Mouse (Mus musculus) forebrain, embryonic 13.5 days (tissue): ENCODE measurements at regions not wholly inside any gene's neighbourhood (a gene's known extent, or its start where the extent isn't known, plus 50 kb on each side); places are given as distances from the start of the nearest gene placed in this dataset.

Source experiments
- ATAC-seq: fragments of 200-750 bp; cut with Nextera tagmentation; 2 replicates; pipeline ENCODE4 v1.8.0; 2017
- H3K27ac ChIP-seq: fragments of 300-500 bp; sonication (generic); 2 replicates; pipeline ENCODE4 v1.5.1; 2015; ENCODE audit warnings: inconsistent platforms, mild to moderate bottlenecking, moderate library complexity
- H3K27me3 ChIP-seq: fragments of 300-500 bp; sonication (generic); 2 replicates; pipeline ENCODE4 v1.6.1; 2015; ENCODE audit warnings: mild to moderate bottlenecking, inconsistent platforms
- H3K36me3 ChIP-seq: fragments of 300-500 bp; sonication (generic); 2 replicates; pipeline ENCODE4 v1.6.1; 2015; ENCODE audit warnings: mild to moderate bottlenecking, inconsistent platforms; ENCODE audit not compliant: poor library complexity, severe bottlenecking
- H3K4me1 ChIP-seq: fragments of 300-500 bp; sonication (generic); 2 replicates; pipeline ENCODE4 v1.6.1; 2015; ENCODE audit warnings: inconsistent platforms
- H3K4me2 ChIP-seq: fragments of 300-500 bp; sonication (generic); 2 replicates; pipeline ENCODE4 v1.6.1; 2015; ENCODE audit warnings: inconsistent platforms, mild to moderate bottlenecking, moderate library complexity
- H3K4me3 ChIP-seq: fragments of 300-500 bp; sonication (generic); 2 replicates; pipeline ENCODE4 v1.5.1; 2015; ENCODE audit warnings: mild to moderate bottlenecking, inconsistent platforms
- H3K9ac ChIP-seq: fragments of 300-500 bp; sonication (generic); 2 replicates; pipeline ENCODE4 v1.6.1; 2015; ENCODE audit warnings: mild to moderate bottlenecking, inconsistent platforms
- H3K9me3 ChIP-seq: fragments of 300-500 bp; sonication (generic); replicated peaks from 2 replicates; pipeline ENCODE4 v1.6.1; 2016; ENCODE audit warnings: inconsistent platforms
- WGBS: fragments of 180-500 bp; shearing (Covaris S2); methylation state at CpG from one replicate; pipeline ENCODE4 v1.1.7; 2015; 5-methylcytosine and 5-hydroxymethylcytosine counted together

DNA sequence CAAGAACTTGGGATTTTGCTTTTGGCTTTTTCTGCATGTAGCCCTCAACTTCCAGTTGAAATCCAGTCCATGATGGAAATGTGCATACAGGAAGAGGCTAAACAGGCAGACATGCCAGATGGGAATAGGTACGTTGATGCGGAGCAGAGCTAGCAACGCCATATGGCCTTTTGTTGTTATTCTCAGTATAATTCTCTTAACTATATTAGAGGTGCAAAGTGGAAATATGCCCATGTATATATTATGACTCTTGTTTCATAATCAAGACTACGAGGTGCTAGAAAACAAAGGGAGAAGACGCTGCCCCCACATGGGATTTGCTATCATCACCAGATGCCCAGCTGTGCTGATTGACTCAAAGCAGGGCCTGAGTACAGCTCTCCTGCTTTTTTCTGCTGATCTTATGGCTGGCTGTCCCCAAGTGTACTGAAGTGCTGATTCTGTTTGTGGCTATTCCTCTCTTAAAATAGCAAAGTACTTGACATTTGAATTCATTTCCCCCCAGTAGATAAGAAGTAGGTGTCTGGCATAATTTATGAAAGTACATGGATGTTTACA, 159.7 kb upstream of the Tmtc4 start:
- Histone ChIP-seq H3K9ac (no peak overlapping the region), H3K4me2 (no peak overlapping the region), H3K4me1 (peaks cover 19% of the 10 kb centered on the region), H3K27ac (no peak overlapping the region), H3K36me3 (no peaks in the 10 kb centered on the region), H3K4me3 (no peak overlapping the region), H3K27me3 (no peaks in the 10 kb centered on the region), H3K9me3 (no peaks in the 10 kb centered on the region)
- peak; percentile 14; the same call in 1 of the 2 replicates for ATAC-seq
- WGBS: 68% methylated on average over 5 of the region's 5 CpGs

DNA sequence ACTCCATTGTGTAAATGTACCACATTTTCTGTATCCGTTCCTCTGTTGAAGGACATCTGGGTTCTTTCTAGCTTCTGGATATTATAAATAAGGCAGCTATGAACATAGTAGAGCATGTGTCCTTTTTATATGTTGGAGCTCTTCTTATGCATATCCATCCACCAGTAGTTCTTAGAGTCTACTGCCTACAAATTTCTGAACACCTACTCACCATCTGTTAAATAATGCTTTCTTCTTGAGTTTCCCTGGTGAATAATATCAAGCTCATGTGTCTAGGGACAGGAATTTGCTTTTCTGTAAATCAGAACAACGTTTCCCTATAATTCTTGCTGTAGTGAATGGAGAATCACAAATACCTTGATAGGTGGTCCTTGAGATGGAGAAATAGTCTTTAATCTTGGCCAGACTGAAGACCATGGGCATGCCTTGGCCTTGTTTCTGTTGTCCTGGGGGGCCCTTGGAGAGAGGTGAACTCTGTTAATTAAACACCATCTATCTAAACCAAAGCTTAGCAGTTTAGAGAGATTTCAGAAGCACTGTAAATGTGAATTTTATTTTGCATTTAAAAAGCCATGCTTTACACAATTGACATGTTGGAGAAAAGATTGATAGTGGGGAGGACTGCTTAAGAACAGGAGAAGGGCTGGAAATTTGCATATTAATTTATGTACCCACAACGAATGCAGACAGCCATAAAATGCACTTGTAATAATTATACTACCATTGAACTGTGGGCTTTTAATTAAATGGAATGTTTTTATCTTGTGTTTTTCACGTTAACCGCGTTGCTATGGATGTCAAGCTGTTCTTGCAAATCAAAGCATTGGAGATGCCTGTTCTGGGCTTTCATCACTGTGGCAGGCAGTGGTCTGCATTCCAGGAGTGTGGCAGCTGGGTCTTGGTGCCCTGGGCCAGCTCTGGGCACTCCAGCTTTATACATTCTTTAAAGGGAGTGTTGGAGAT, 155.2 kb upstream of the Tmtc4 start:
- H3K9me3 ChIP-seq: no peaks in the 10 kb centered on the region
- H3K27me3 ChIP-seq: no peaks in the 10 kb centered on the region
- H3K9ac ChIP-seq: no peak overlapping the region
- no peak overlapping the region for H3K4me3 ChIP-seq
- 32% methylated on average over 6 of the region's 6 CpGs for WGBS
- no peak overlapping the region for H3K4me2 ChIP-seq
- no peaks in the 10 kb centered on the region for H3K36me3 ChIP-seq
- H3K4me1 ChIP-seq: peaks cover 19% of the 10 kb centered on the region
- ATAC-seq: peak; percentile 96
- peak overlapping the region; percentile 37; the same call in 1 of the 2 replicates for H3K27ac ChIP-seq

DNA sequence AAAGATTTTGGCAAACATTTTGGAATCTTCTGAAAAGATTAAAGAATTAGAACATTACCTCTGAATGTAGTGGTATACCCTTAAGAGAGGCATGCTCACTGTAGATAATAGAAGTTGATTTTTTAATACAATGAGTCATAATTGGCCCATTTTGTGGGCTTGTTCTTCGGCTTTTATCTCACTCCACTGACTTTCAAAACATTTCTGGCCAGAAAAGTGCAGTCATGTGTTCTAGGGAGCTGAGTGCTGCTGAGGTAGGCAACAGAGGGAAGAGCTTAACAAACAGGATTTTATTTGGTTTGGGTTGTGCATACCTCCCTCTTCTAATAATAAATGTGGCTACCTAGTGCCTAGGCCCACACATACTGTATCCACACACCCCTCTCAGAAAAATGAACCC, 150.1 kb upstream of the Tmtc4 start:
- Histone ChIP-seq H3K27ac (no peak overlapping the region), H3K9ac (no peak overlapping the region), H3K4me2 (no peak overlapping the region), H3K9me3 (no peaks in the 10 kb centered on the region), H3K27me3 (no peaks in the 10 kb centered on the region), H3K36me3 (no peaks in the 10 kb centered on the region), H3K4me3 (no peak overlapping the region), H3K4me1 (peaks cover 2% of the 10 kb centered on the region)
- WGBS: 54% methylated on average over 1 of the region's 1 CpGs
- ATAC-seq: no peak

DNA sequence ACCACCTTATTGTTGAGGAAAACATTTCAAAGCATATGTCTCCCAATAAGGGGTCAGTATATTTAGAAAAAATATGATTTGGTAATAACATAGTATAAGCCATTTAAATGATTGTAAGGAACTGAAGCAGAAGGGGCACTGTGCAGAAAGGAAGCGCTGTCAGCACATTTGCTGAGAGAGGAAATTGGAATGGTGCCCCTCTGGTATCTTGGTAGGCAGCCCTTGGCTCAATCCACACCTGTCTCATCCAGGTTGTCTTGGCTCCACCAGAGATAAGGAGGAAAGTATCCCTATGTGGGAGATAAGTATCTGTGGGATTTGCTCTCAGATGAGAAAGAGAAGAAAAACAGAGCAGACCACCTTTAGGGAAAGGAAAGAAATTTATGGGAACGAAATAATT, 136.5 kb upstream of the Tmtc4 start:
- Histone ChIP-seq H3K27me3 (no peaks in the 10 kb centered on the region), H3K27ac (no peak overlapping the region)
- WGBS: 88% methylated on average over 2 of the region's 2 CpGs

DNA sequence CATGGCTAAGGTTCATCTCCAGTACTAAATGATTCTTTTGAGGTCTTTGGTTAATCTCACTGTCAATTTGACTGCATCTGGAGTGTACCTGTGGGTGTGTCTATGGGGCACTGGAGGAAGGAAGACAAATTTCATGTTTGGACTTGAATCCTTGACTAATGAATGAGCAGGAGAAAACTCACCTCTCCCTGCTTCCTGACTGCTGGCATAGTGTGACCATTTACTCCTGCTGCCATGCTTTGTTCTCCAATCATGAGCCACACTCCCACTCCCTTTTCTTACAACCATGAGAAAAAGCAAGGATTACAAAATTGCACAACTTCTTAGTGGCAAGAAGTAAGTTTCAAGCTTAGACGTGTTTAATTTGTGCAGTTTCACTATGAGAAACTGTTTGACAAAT, 132.5 kb upstream of the Tmtc4 start:
- no peaks in the 10 kb centered on the region for H3K9me3 ChIP-seq
- no peaks in the 10 kb centered on the region for H3K36me3 ChIP-seq
- H3K4me2 ChIP-seq: no peak overlapping the region
- WGBS: 80% methylated on average over 1 of the region's 1 CpGs
- H3K4me1 ChIP-seq: no peaks in the 10 kb centered on the region
- H3K9ac ChIP-seq: no peak overlapping the region
- no peak overlapping the region for H3K27ac ChIP-seq
- ATAC-seq: no peak
- no peaks in the 10 kb centered on the region for H3K27me3 ChIP-seq
- H3K4me3 ChIP-seq: no peak overlapping the region

More for the DNA sequence above, 136.5 kb upstream of the Tmtc4 start:
- Histone ChIP-seq H3K36me3 (no peaks in the 10 kb centered on the region), H3K4me1 (no peaks in the 10 kb centered on the region), H3K9ac (no peak overlapping the region), H3K9me3 (peaks cover 3% of the 10 kb centered on the region; the same call in 1 of the 2 replicates), H3K4me3 (no peak overlapping the region), H3K4me2 (no peak overlapping the region)
- no peak for ATAC-seq

DNA sequence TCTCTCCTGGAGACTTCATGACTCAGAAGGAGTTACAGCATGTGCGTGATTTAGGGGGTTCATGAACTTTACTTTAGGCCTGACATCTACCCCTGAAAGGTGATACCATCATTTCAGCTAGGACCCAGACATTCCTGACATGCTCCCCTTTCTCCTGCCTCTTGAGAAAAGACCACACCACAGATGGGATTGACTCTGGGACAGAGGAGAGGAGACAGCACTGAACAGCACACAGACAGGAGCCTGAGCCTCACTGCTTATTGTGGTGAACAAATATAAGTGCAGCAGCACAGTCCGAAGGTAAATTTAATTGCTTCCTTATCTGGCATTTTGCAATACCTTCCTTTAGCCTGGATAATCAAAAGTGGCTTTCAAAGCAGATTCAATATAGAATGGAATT, 126.7 kb upstream of the Tmtc4 start:
- Histone ChIP-seq H3K9ac (no peak overlapping the region), H3K27ac (no peak overlapping the region), H3K27me3 (no peaks in the 10 kb centered on the region), H3K4me2 (no peak overlapping the region), H3K9me3 (no peaks in the 10 kb centered on the region), H3K36me3 (no peaks in the 10 kb centered on the region), H3K4me1 (no peaks in the 10 kb centered on the region), H3K4me3 (no peak overlapping the region)
- ATAC-seq: no peak
- 86% methylated on average over 2 of the region's 2 CpGs for WGBS

DNA sequence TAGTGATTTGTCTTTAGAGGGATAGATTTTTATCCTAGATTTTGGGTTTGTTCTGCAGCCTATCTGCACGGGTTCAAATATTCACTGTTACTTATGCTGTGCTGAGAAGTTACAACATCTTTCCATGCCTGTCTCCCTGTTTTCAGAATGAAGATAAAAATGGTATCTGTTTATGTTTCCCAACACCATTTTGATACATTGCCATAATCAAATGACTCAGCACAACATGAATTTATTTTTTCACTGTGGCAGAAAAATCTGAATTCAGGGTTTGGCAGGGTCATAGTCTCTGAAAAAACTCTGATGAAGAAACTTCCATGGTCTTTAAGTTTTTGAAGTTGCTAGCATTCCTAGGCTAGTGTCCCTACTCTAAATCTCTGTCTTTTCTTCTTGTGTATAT, 116.5 kb upstream of the Tmtc4 start:
- Histone ChIP-seq H3K4me3 (no peak overlapping the region), H3K27me3 (no peaks in the 10 kb centered on the region), H3K36me3 (no peaks in the 10 kb centered on the region), H3K4me1 (no peaks in the 10 kb centered on the region), H3K9ac (no peak overlapping the region), H3K4me2 (no peak overlapping the region), H3K9me3 (no peaks in the 10 kb centered on the region), H3K27ac (no peak overlapping the region)
- no peak for ATAC-seq
- 82% methylated on average over 1 of the region's 1 CpGs for WGBS

DNA sequence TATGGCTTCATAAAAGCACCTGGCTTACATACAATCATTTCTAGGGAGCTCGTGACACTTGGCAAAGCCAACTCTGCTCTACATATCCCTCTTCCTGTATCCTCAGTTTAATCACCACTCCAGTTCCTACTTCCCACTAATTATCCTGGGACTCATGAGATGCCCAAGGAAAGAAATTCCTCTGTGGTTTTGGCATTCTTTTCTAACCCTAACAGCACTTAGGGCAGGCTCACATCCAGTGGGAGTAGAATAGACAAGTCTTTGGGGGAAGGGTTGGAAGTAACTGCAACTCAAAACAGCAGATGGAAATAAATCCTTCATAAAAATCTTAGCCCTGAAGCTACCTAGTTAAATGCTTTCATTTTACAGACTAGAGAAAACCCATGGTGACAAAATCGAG, 112.3 kb upstream of the Tmtc4 start:
- no peaks in the 10 kb centered on the region for H3K27me3 ChIP-seq
- 88% methylated on average over 2 of the region's 2 CpGs for WGBS
- H3K4me3 ChIP-seq: no peak overlapping the region
- H3K9me3 ChIP-seq: no peaks in the 10 kb centered on the region
- H3K4me1 ChIP-seq: no peaks in the 10 kb centered on the region
- no peak overlapping the region for H3K4me2 ChIP-seq
- no peak overlapping the region for H3K27ac ChIP-seq
- H3K36me3 ChIP-seq: no peaks in the 10 kb centered on the region
- ATAC-seq: no peak
- no peak overlapping the region for H3K9ac ChIP-seq

DNA sequence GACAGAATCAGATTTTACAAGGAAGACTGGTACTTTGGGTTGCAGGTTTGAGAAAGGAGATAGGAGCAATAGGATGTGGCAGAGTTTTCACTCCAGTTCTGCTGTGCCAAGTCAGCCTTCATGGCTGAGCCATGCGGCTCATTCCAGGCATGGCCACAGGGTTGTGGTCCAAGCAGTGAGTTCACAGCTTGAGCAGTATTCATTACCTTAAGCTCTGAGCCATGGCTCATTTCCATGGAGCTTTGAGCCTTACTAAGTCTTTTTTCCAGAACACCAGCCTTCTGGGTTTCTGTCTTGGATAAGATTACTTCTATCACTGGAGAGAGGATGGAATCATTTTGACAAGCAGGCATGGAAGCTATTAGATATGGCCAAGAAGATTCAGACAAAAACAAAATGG, 98.2 kb upstream of the Tmtc4 start:
- no peak overlapping the region for H3K4me2 ChIP-seq
- ATAC-seq: no peak
- WGBS: 84% methylated on average over 1 of the region's 1 CpGs

DNA sequence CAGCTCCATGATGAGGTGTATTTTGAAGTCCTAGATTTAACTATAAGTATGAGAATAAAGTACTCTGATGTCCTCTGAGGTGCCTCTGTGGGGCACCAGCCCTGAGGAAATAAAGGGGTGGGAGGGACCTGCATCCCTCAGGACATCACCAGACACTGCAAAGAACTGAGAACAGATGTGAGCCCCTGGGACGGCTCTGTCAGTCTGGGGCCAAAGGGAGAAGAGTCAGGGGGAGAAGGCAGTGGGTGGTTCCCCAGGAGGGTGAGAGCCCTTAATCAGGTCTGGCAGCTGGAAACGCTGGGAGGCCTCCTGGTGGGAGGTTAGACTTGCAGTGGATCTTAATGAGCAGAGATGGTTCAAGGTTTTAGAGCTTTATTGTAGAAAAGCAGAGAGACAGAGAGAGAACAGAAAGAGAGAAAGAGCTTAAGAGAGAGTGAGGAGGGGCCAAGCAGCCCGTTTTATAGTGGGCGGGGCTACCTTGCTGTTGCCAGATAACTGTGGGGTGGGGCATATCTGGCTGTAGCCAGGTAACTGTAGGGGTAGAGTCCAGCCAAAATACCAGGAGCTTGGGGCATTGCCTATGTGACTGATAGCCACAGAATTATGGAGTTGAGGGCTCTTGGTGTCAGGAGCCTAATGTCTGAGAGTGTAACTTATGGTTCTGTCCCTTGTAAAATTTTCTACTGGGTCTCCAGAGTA, 97.3 kb upstream of the Tmtc4 start:
- Histone ChIP-seq H3K4me3 (no peak overlapping the region), H3K27me3 (no peaks in the 10 kb centered on the region), H3K27ac (no peak overlapping the region), H3K9me3 (no peaks in the 10 kb centered on the region), H3K4me2 (no peak overlapping the region), H3K36me3 (no peaks in the 10 kb centered on the region), H3K4me1 (no peaks in the 10 kb centered on the region), H3K9ac (no peak overlapping the region)
- ATAC-seq: no peak
- 41% methylated on average over 4 of the region's 4 CpGs for WGBS

More for the DNA sequence above, 98.2 kb upstream of the Tmtc4 start:
- Histone ChIP-seq H3K4me3 (no peak overlapping the region), H3K36me3 (no peaks in the 10 kb centered on the region), H3K9me3 (no peaks in the 10 kb centered on the region), H3K27ac (no peak overlapping the region), H3K9ac (no peak overlapping the region), H3K4me1 (no peaks in the 10 kb centered on the region), H3K27me3 (no peaks in the 10 kb centered on the region)

DNA sequence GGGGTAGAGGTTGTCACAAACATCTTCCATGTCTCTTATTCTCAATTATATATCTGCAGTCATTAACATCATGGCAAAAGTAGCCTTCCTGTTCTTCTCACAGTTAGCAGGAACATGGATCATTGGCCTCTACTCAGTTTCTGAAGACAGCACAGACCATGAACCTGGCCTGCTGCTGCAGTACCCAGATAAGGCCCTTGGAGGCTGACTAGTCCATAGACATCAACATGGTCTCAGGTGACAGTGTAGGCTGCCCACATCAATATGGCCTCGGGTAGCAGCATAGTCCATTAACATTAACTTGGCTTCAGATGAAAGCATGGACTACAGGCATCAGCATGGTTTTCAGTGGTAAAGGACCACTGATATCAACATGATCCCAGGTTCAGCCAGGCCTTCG, 95.9 kb upstream of the Tmtc4 start:
- Histone ChIP-seq H3K27me3 (no peaks in the 10 kb centered on the region), H3K4me1 (no peaks in the 10 kb centered on the region), H3K36me3 (no peaks in the 10 kb centered on the region), H3K4me2 (no peak overlapping the region), H3K9ac (no peak overlapping the region), H3K9me3 (no peaks in the 10 kb centered on the region), H3K27ac (no peak overlapping the region), H3K4me3 (no peak overlapping the region)
- WGBS: 94% methylated on average over 2 of the region's 2 CpGs
- ATAC-seq: no peak

DNA sequence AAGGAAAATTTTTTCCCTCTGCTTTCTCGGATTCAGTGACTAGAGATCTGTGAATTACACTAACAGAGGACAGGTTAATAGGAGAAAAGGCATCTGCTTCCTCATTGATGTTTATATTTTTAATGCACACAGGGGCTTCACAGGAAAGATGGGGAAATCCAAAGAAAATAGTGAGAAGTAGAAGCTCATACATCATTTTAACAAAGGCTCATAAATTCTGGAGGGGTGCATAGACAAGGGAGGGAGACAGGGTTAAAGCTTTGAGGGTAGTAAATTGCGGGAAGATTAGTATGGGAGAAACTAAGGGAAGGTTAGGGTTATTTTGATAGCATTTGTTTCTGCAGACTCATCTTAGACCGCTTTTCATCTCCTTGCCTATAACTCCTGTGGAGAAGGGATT, 95.0 kb upstream of the Tmtc4 start:
- H3K9me3 ChIP-seq: no peaks in the 10 kb centered on the region
- H3K36me3 ChIP-seq: no peaks in the 10 kb centered on the region
- no peak overlapping the region for H3K9ac ChIP-seq
- no peak for ATAC-seq
- no peak overlapping the region for H3K4me3 ChIP-seq
- H3K4me1 ChIP-seq: no peaks in the 10 kb centered on the region
- no peak overlapping the region for H3K4me2 ChIP-seq
- no peak overlapping the region for H3K27ac ChIP-seq
- H3K27me3 ChIP-seq: no peaks in the 10 kb centered on the region
- 87% methylated on average over 3 of the region's 3 CpGs for WGBS
